Mouse (Mus musculus): Measurements from ENCODE around the gene Abca8a.

DNA sequence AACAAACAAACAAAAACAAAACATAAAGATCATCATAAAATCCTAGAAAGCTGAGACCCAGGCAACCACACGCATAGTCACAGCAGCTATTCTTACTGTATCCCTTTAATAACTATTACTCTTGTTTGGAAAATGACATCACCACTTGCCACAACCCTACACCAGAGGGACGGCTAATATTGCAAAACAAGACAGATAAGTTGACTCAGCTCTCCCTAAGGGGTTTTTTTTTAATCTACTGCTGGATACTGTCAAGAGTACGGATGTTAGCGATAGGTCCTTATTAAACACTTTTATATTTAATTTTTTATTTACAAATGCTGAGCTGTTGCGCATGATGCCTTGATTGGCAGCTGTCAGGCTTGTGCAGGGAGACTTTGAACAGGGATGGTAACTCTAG, 35.0 kb upstream of the Abca8a start:
- TF ChIP-seq GATA1 (IDR thresholded peaks at IDR 0.05; ENCODE audit: borderline replicate concordance, low read length) (no peak), FLI1 (IDR thresholded peaks at IDR 0.05; ENCODE audit: low read length) (no peak)

Data from megakaryocyte, embryonic 14.5 days (primary cell).